Mouse (Mus musculus) embryonic stem cell, embryonic (primary cell): ENCODE results near the gene Ms4a18.

ENCODE experiments used
- CTCF ChIA-PET, 4 experiments: fragments of 300-600 bp in 2 of 4; fragments of 350-600 bp in 2 of 4; sonication (Branson Sonifier 250); formaldehyde crosslinking; loops; one replicate each; lab custom pipeline; 2022; ENCODE audit warnings: inconsistent platforms in 2 of 4; lab: Charles Lee
- POLR2A ChIA-PET, 4 experiments: fragments of 300-600 bp in 2 of 4; fragments of 350-600 bp in 2 of 4; sonication (Branson Sonifier 250); formaldehyde crosslinking; loops; one replicate each; lab custom pipeline; 2022; ENCODE audit warnings: antibody characterized with exemption in 4 of 4, inconsistent platforms in 1 of 4; lab: Charles Lee

Gene Ms4a18

GRCm38 (mm10) chr19:10965721-10966120 lies 52.1 kb downstream of the Ms4a18 start:
- POLR2A ChIA-PET = interaction anchor here in 3 of 4 experiments (0.5 to 3.9 kb wide), 7 partner anchors 9 to 169 kb away, joined by 3 to 14 read pairs (median 3); partner anchors contain the start of gene Ccdc86 (in 1 of the 3)
- CTCF ChIA-PET = interaction anchor here in 2 of 4 experiments (1.1 to 2.0 kb wide), 3 partner anchors 11 to 14 kb away, joined by 3 to 15 read pairs (median 6); no protein-coding TSS in a partner anchor

DNA sequence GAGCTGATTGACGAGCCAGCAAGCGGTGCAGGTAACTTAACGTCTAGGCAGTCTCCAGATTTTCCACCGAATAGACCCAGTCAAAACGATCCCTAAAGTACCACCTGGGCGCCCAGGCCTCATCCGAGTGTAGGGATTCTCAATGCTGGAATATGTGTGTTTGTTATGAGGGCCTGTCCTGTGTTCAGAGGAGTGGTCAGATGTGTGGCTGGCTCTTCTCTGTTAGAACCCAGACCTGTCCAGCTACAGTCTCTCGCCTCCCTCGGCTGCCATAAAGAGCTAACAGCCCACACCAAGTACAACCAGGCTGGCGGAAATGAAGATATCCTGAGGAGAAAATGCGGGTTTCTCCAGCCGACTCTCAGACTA lies 57.9 kb downstream of the Ms4a18 start:
- ChIA-PET CTCF (interaction anchor here in 3 of 4 experiments (0.6 to 3.4 kb wide), 17 partner anchors 10 to 322 kb away, joined by 3 to 22 read pairs (median 4); partner anchors contain the start of genes Ccdc86 (in 1 of the 3) and Ms4a10 (in 1 of the 3)), POLR2A (interaction anchor here in 3 of 4 experiments (0.6 to 3.1 kb wide), 7 partner anchors 11 to 23 kb away, joined by 3 to 19 read pairs (median 3); partner anchors contain the start of genes Ccdc86 (in 2 of the 3) and Ptgdr2 (in 1 of the 3))

GRCm38 (mm10) chr19:10959085-10959977 lies 58.5 kb downstream of the Ms4a18 start:
- ChIA-PET CTCF (interaction anchor here (0.6 to 3.4 kb wide), 28 partner anchors 10 to 1072 kb away, joined by 3 to 22 read pairs (median 4); partner anchors contain the start of genes Ccdc86 (in 1 of the 4) and Ms4a10 (in 1 of the 4)), POLR2A (interaction anchor here (0.6 to 3.1 kb wide), 10 partner anchors 10 to 78 kb away, joined by 3 to 19 read pairs (median 3); partner anchors contain the start of genes Ccdc86 (in 3 of the 4) and Ptgdr2 (in 1 of the 4))

GRCm38 (mm10) chr19:10952021-10952939 lies 65.6 kb downstream of the Ms4a18 start:
- CTCF ChIA-PET = interaction anchor here (0.6 to 1.3 kb wide), 10 partner anchors 11 to 983 kb away, joined by 3 to 8 read pairs (median 4); partner anchors contain the start of gene Ptgdr2 (in 1 of the 4)
- POLR2A ChIA-PET = interaction anchor here in 3 of 4 experiments (0.6 to 2.2 kb wide), 10 partner anchors 7 to 669 kb away, joined by 3 to 6 read pairs (median 4); no protein-coding TSS in a partner anchor

- ChIA-PET CTCF (interaction anchor here in 2 of 4 experiments (0.6 to 1.9 kb wide), 15 partner anchors 8 to 708 kb away, joined by 3 to 13 read pairs (median 4); partner anchors contain the start of genes Lrrc10b (in 1 of the 2), Prpf19 (in 1 of the 2) and Ptgdr2 (in 1 of the 2)), POLR2A (interaction anchor here (0.6 to 3.1 kb wide), 61 partner anchors 8 to 1016 kb away, joined by 3 to 31 read pairs (median 4); partner anchors contain the start of genes Ms4a10 (in 2 of the 4), Prpf19 (in 2 of the 4), Ptgdr2 (in 2 of the 4) and Cpsf7 (in 1 of the 4))
These were observed 68.3 kb downstream of the Ms4a18 start for GRCm38 (mm10) chr19:10949558-10949957.

DNA sequence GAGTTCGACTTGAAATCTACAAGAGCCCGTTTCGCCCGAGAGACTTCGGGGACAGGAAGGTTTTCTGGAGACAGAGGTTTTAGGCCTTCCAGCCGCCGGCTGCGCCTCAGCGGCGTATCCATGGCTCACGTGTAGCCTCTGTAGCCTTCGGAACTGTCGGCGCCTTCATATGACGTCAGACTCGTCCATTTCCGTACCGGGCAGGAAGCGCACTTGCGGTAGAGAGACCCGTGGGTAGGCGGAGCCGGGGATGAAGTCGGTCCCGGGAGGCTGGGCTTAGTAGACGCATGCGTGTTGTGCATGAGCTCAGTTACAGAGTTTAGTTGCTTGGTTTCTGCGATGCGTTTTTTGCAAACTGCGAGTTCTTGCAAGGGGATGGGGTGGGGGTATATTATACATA lies 68.7 kb downstream of the Ms4a18 start, which contains the start of gene Ccdc86:
Ccdc86 (minus strand) TSS at position 155 of the 400 bp plus-strand sequence.
- ChIA-PET POLR2A (interaction anchor here (0.6 to 3.1 kb wide), 59 partner anchors 8 to 1016 kb away, joined by 3 to 31 read pairs (median 4); partner anchors contain the start of genes Ms4a10 (in 2 of the 4), Prpf19 (in 2 of the 4), Ptgdr2 (in 2 of the 4) and Cpsf7 (in 1 of the 4)), CTCF (interaction anchor here (0.6 to 1.9 kb wide), 21 partner anchors 8 to 708 kb away, joined by 3 to 13 read pairs (median 4); partner anchors contain the start of genes Lrrc10b (in 1 of the 4), Prpf19 (in 1 of the 4) and Ptgdr2 (in 1 of the 4))

DNA sequence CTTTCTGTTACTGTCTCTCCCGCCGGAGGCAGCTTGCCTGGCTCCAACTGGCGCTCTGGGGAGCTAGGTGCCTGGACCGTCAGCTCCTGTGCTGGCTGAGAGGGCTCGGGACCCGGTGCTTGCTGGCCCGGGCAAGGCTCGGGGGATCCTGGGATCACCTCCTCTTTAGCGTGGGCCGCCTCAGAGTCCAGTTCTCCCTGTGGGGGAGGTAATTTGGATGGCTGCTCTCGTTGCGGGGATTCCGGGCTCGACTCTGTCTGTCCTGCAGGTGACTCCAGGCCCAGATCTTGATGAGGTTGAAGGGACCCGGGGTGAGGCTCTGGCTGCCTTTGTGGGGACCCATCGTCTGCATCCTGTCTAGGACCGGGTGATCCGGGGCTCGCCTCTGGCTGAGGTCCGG lies 69.4 kb downstream of the Ms4a18 start:
- POLR2A ChIA-PET = interaction anchor here in 3 of 4 experiments (0.6 to 3.1 kb wide), 25 partner anchors 9 to 346 kb away, joined by 3 to 31 read pairs (median 5); partner anchors contain the start of genes Ptgdr2 (in 2 of the 3), Ms4a10 (in 1 of the 3), Prpf19 (in 1 of the 3) and Zp1 (in 1 of the 3)
- CTCF ChIA-PET = interaction anchor here in 3 of 4 experiments (1.0 to 1.9 kb wide), 6 partner anchors 28 to 234 kb away, joined by 3 to 13 read pairs (median 4); no protein-coding TSS in a partner anchor

GRCm38 (mm10) chr19:10947219-10947618 lies 70.6 kb downstream of the Ms4a18 start:
- POLR2A ChIA-PET = interaction anchor here (0.7 to 3.1 kb wide), 10 partner anchors 10 to 271 kb away, joined by 3 to 17 read pairs (median 4); partner anchors contain the start of gene Prpf19 (in 1 of the 4)

More at GRCm38 (mm10) chr19:10947219-10947618, 70.6 kb downstream of the Ms4a18 start:
- CTCF ChIA-PET = no interaction called here
